Mouse (Mus musculus): ENCODE results near the gene Frem2. TPM values are rescaled to one million over a fixed set of nuclear protein-coding genes. Genes with fewer than 3 reads are reported as not detected.

The Frem2 gene
- polyA plus RNA-seq (2014; fragmentation: Nextera tagmentation; extraction: Ambion mirVana), result 20.4 and 21.5 TPM in 2 replicates

DNA sequence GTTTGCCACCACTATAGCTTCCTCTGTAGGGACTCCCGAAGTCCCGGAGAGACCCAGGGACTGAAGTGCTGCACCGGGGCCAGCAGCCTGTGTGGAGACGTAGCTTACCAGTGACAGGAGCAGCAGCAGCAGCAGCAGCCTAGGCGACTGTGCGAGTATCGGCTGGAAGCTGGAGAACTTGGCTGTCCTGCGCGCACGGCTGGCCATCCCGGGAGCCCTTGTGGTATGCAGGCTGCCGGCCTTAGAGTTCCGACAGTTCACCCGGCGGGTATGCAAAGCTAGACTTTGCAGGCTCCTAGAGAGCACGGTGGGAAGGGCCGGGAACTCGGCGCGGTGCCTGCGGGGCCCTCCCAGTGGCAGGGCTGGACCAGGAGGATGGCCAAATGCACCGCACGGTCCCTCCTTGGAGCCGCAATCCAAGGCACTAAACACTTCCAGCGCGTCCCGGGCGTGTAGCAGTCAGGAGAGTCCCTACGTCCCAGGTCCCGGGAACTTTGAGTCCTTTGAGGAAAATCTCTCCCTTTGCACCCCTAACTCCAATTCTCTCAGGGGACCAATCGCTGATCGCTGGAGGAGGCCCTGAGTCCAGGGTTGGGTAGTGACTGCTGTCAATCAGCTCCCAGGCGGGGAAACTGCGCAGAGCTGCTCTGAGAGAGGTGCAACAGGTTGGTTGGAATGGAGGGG, at the start of gene Frem2:
Gene Frem2 (minus strand): TSS at position 478 of the 684 bp plus-strand sequence.
- ATAC-seq (ENCODE audit: insufficient read depth) (peak; percentile 95), DNase-seq (peak; percentile 85)
- peaks cover 23% of the 10 kb centered on the region; the same call in 1 of the 2 replicates for H3K9me3 ChIP-seq (ENCODE audit: low read depth, low read length)
- peak within 1 kb of the TSS; percentile 83 for H3K4me2 ChIP-seq
- H3K4me1 ChIP-seq (ENCODE audit: insufficient read depth), result 0 out of 2 replicates have a peak, but pooled peaks cover 3% of the 10 kb centered on the region
- H3K4me3 ChIP-seq (ENCODE audit: low read depth, low read length), result peak within 1 kb of the TSS; percentile 56
- TF ChIP-seq CTCF (IDR thresholded peaks at IDR 0.05; ENCODE audit: low read depth), result no peak
- peaks cover 18% of the 10 kb centered on the region; the same call in 1 of the 2 replicates for H3K27me3 ChIP-seq (ENCODE audit: insufficient read depth, low read length)
- peak within 1 kb of the TSS; percentile 23 for H3K9ac ChIP-seq
- peak within 1 kb of the TSS; percentile 79 for H3K27ac ChIP-seq (ENCODE audit: low read depth)
- WGBS, result under 1% methylated on average over 34 of the region's 34 CpGs
- peaks cover 26% of the 10 kb centered on the region for H3K36me3 ChIP-seq (ENCODE audit: insufficient read depth)

GRCm38 (mm10) chr3:53705992-53706495, 48.9 kb upstream of the Frem2 start:
- H3K27ac ChIP-seq (ENCODE audit: low read depth), result no peak overlapping the region
- H3K4me2 ChIP-seq, result no peak overlapping the region
- no peaks in the 10 kb centered on the region for H3K36me3 ChIP-seq (ENCODE audit: insufficient read depth)
- H3K9me3 ChIP-seq (ENCODE audit: low read depth, low read length), result no peaks in the 10 kb centered on the region
- no peaks in the 10 kb centered on the region for H3K27me3 ChIP-seq (ENCODE audit: insufficient read depth, low read length)
- 56% methylated on average over 6 of the region's 6 CpGs for WGBS
- H3K9ac ChIP-seq, result no peak overlapping the region
- TF ChIP-seq CTCF (IDR thresholded peaks at IDR 0.05; ENCODE audit: low read depth), result no peak
- H3K4me3 ChIP-seq (ENCODE audit: low read depth, low read length), result no peak overlapping the region
- no peak for DNase-seq
- H3K4me1 ChIP-seq (ENCODE audit: insufficient read depth), result no peaks in the 10 kb centered on the region
- no peak for ATAC-seq (ENCODE audit: insufficient read depth)

DNA sequence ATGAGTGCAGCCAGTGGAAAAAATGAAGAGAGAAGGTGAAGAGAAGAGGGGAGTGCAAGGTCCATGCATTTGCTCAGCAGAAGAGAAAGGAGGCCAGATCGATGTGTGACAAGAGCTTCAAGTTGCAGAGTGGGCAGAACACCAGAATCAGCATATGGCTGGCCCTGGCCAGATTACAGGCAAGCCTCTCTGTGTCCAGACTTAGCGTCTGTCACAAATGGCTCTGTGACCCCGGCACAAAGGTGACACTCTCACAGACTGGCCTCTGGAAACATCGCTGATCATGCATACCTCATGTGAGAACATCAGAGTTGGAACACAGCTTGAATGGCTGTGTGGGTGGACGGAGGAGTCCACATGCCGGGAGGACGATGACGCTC, 46.0 kb upstream of the Frem2 start:
- ATAC-seq (ENCODE audit: insufficient read depth) (no peak), DNase-seq (no peak)
- WGBS, result 64% methylated on average over 8 of the region's 8 CpGs
- Histone ChIP-seq H3K27me3 (ENCODE audit: insufficient read depth, low read length) (no peaks in the 10 kb centered on the region), H3K4me2 (no peak overlapping the region), H3K9me3 (ENCODE audit: low read depth, low read length) (no peaks in the 10 kb centered on the region), H3K4me3 (ENCODE audit: low read depth, low read length) (no peak overlapping the region), H3K9ac (no peak overlapping the region), H3K27ac (ENCODE audit: low read depth) (no peak overlapping the region), H3K4me1 (ENCODE audit: insufficient read depth) (no peaks in the 10 kb centered on the region), H3K36me3 (ENCODE audit: insufficient read depth) (no peaks in the 10 kb centered on the region)
- no peak for TF ChIP-seq CTCF (IDR thresholded peaks at IDR 0.05; ENCODE audit: low read depth)

DNA sequence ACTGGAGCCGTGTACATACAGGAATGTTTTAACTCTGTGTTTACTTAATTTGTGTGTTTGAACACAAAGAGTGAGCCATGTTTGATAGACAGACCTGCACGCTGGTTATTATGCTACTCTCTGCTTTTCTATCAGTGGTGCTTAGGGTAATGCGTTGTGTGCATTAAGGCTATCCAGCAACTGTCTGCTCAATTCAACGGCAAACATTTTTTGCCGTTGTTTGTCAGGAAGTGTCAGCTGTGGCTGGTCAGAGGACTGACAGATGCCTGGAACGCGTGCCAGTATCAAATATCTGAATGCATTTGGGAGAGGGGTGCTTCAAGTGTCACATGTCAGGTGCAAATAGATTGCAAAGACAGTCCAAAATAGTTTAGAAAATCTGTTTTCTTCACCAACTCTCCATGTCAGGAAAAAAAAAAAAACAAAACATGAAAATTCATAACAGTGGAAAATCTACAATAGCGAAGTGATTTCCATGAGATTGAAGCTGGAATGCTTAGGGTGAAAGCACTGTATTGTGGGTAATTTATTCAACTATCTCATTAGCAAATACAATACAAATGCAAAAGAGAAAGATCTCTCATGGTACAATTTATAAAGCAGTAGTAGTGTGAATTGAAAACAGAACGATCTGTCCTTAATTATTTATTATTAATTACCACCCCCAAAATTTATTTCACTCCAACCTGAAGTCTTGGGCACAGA, 45.4 kb upstream of the Frem2 start:
- Histone ChIP-seq H3K27me3 (ENCODE audit: insufficient read depth, low read length) (no peaks in the 10 kb centered on the region), H3K27ac (ENCODE audit: low read depth) (no peak overlapping the region), H3K9ac (no peak overlapping the region), H3K4me1 (ENCODE audit: insufficient read depth) (no peaks in the 10 kb centered on the region), H3K9me3 (ENCODE audit: low read depth, low read length) (no peaks in the 10 kb centered on the region), H3K4me3 (ENCODE audit: low read depth, low read length) (no peak overlapping the region), H3K36me3 (ENCODE audit: insufficient read depth) (no peaks in the 10 kb centered on the region), H3K4me2 (no peak overlapping the region)
- TF ChIP-seq CTCF (IDR thresholded peaks at IDR 0.05; ENCODE audit: low read depth), result no peak
- ATAC-seq (ENCODE audit: insufficient read depth), result no peak
- peak; percentile 21 for DNase-seq
- 35% methylated on average over 9 of the region's 9 CpGs for WGBS

GRCm38 (mm10) chr3:53701940-53702339, 44.8 kb upstream of the Frem2 start:
- Histone ChIP-seq H3K4me2 (no peak overlapping the region), H3K9ac (no peak overlapping the region), H3K27me3 (ENCODE audit: insufficient read depth, low read length) (no peaks in the 10 kb centered on the region), H3K9me3 (ENCODE audit: low read depth, low read length) (no peaks in the 10 kb centered on the region), H3K4me3 (ENCODE audit: low read depth, low read length) (no peak overlapping the region), H3K4me1 (ENCODE audit: insufficient read depth) (no peaks in the 10 kb centered on the region), H3K27ac (ENCODE audit: low read depth) (no peak overlapping the region), H3K36me3 (ENCODE audit: insufficient read depth) (no peaks in the 10 kb centered on the region)
- TF ChIP-seq CTCF (IDR thresholded peaks at IDR 0.05; ENCODE audit: low read depth), result no peak
- ATAC-seq (ENCODE audit: insufficient read depth), result no peak
- WGBS, result 29% methylated on average over 1 of the region's 1 CpGs
- DNase-seq, result no peak

GRCm38 (mm10) chr3:53687776-53688175, 30.6 kb upstream of the Frem2 start:
- TF ChIP-seq CTCF (IDR thresholded peaks at IDR 0.05; ENCODE audit: low read depth), result no peak
- Histone ChIP-seq H3K36me3 (ENCODE audit: insufficient read depth) (no peaks in the 10 kb centered on the region), H3K4me1 (ENCODE audit: insufficient read depth) (0 out of 2 replicates have a peak, but pooled peaks cover 4% of the 10 kb centered on the region), H3K27me3 (ENCODE audit: insufficient read depth, low read length) (no peaks in the 10 kb centered on the region), H3K4me3 (ENCODE audit: low read depth, low read length) (no peak overlapping the region), H3K4me2 (no peak overlapping the region), H3K9me3 (ENCODE audit: low read depth, low read length) (no peaks in the 10 kb centered on the region), H3K9ac (no peak overlapping the region), H3K27ac (ENCODE audit: low read depth) (no peak overlapping the region)
- WGBS, result 61% methylated on average over 6 of the region's 6 CpGs
- ATAC-seq (ENCODE audit: insufficient read depth) (peak; percentile 81), DNase-seq (peak; percentile 58)

GRCm38 (mm10) chr3:53682244-53682643, 25.1 kb upstream of the Frem2 start:
- no peak overlapping the region for H3K9ac ChIP-seq
- 48% methylated on average over 2 of the region's 2 CpGs for WGBS
- no peak overlapping the region for H3K4me3 ChIP-seq (ENCODE audit: low read depth, low read length)

More at GRCm38 (mm10) chr3:53682244-53682643, 25.1 kb upstream of the Frem2 start:
- DNase-seq, result no peak
- Histone ChIP-seq H3K27ac (ENCODE audit: low read depth) (no peak overlapping the region), H3K36me3 (ENCODE audit: insufficient read depth) (no peaks in the 10 kb centered on the region), H3K4me1 (ENCODE audit: insufficient read depth) (0 out of 2 replicates have a peak, but pooled peaks cover 7% of the 10 kb centered on the region), H3K27me3 (ENCODE audit: insufficient read depth, low read length) (no peaks in the 10 kb centered on the region), H3K9me3 (ENCODE audit: low read depth, low read length) (no peaks in the 10 kb centered on the region), H3K4me2 (no peak overlapping the region)
- ATAC-seq (ENCODE audit: insufficient read depth), result no peak
- no peak for TF ChIP-seq CTCF (IDR thresholded peaks at IDR 0.05; ENCODE audit: low read depth)
